Mouse (Mus musculus): ENCODE data around the gene Ostm1. TPM values are rescaled to one million over a fixed set of nuclear protein-coding genes. Genes with fewer than 3 reads are reported as not detected.

Ostm1 gene
- polyA plus RNA-seq, 1 experiment: 31.9 TPM

- no peak for DNase-seq (ENCODE audit: low read depth)
These were observed 96.0 kb downstream of the Ostm1 start for GRCm38 (mm10) chr10:42679586-42679985.

- DNase-seq (ENCODE audit: low read depth): no peak
These were observed 97.0 kb downstream of the Ostm1 start for GRCm38 (mm10) chr10:42680582-42681001.

- no peak for DNase-seq (ENCODE audit: low read depth)
These were observed 98.8 kb downstream of the Ostm1 start for GRCm38 (mm10) chr10:42682421-42682820.

- no peak for DNase-seq (ENCODE audit: low read depth)
These were observed 104.3 kb downstream of the Ostm1 start for GRCm38 (mm10) chr10:42687873-42688272.

GRCm38 (mm10) chr10:42689694-42690093 is 106.1 kb downstream of the Ostm1 start:
- DNase-seq (ENCODE audit: low read depth): no peak

GRCm38 (mm10) chr10:42690233-42691028 is 106.8 kb downstream of the Ostm1 start:
- no peak for DNase-seq (ENCODE audit: low read depth)

GRCm38 (mm10) chr10:42691051-42691450 is 107.4 kb downstream of the Ostm1 start:
- DNase-seq (ENCODE audit: low read depth): no peak

- DNase-seq (ENCODE audit: low read depth): no peak
These were observed 108.5 kb downstream of the Ostm1 start for GRCm38 (mm10) chr10:42692095-42692494.

GRCm38 (mm10) chr10:42692794-42693193 is 109.2 kb downstream of the Ostm1 start:
- DNase-seq (ENCODE audit: low read depth): no peak

- DNase-seq (ENCODE audit: low read depth): no peak
These were observed 109.9 kb downstream of the Ostm1 start for GRCm38 (mm10) chr10:42693482-42693881.

- DNase-seq (ENCODE audit: low read depth): no peak
These were observed 112.7 kb downstream of the Ostm1 start for GRCm38 (mm10) chr10:42696361-42696760.

- DNase-seq (ENCODE audit: low read depth): no peak
These were observed 113.4 kb downstream of the Ostm1 start for GRCm38 (mm10) chr10:42697007-42697406.

GRCm38 (mm10) chr10:42698375-42698774 is 114.8 kb downstream of the Ostm1 start:
- no peak for DNase-seq (ENCODE audit: low read depth)

- DNase-seq (ENCODE audit: low read depth): no peak
These were observed 115.4 kb downstream of the Ostm1 start for GRCm38 (mm10) chr10:42698994-42699393.

GRCm38 (mm10) chr10:42702111-42702510 is 118.5 kb downstream of the Ostm1 start:
- no peak for DNase-seq (ENCODE audit: low read depth)

- DNase-seq (ENCODE audit: low read depth): no peak
These were observed 131.1 kb downstream of the Ostm1 start for GRCm38 (mm10) chr10:42714676-42715075.

- no peak for DNase-seq (ENCODE audit: low read depth)
These were observed 131.9 kb downstream of the Ostm1 start for GRCm38 (mm10) chr10:42715366-42716035.

- DNase-seq (ENCODE audit: low read depth): no peak
These were observed 138.5 kb downstream of the Ostm1 start for GRCm38 (mm10) chr10:42722116-42722515.

GRCm38 (mm10) chr10:42723275-42724232 is 139.9 kb downstream of the Ostm1 start:
- DNase-seq (ENCODE audit: low read depth): peak; percentile 84

- no peak for DNase-seq (ENCODE audit: low read depth)
These were observed 146.0 kb downstream of the Ostm1 start for GRCm38 (mm10) chr10:42729607-42730006.

- DNase-seq (ENCODE audit: low read depth): no peak
These were observed 151.0 kb downstream of the Ostm1 start for GRCm38 (mm10) chr10:42734546-42735060.

GRCm38 (mm10) chr10:42751813-42752212 is 168.2 kb downstream of the Ostm1 start:
- no peak for DNase-seq (ENCODE audit: low read depth)
